ENCODE assay signal across 15 mouse cellular contexts in genomic region chr9:46504133-46504416, GRCm38 (mm10).
A peak's percentile ranks its signal among the peaks of the same experiment; 100 is the strongest.
DNase-seq lines count a peak whose midpoint lies in the region; ATAC-seq and TF ChIP-seq lines count a peak whose summit lies in the region.
"Had no signal": no experiment of that assay in that cellular context is flagged by ENCODE, and none has a peak within 500 bp of the region (broad histone marks: within the 10 kb centered on the region; RNA-seq: fewer than 3 reads in every experiment).

No protein-coding gene starts in this region.

- H3K36me3 ChIP-seq in midbrain, embryonic 12.5 days: no peaks in the 10 kb centered on the region
- H3K36me3 ChIP-seq in midbrain, postnatal 0 days (ENCODE audit: insufficient read depth, low read length): no peaks in the 10 kb centered on the region
- no peaks in the 10 kb centered on the region for H3K36me3 ChIP-seq in forebrain, postnatal 0 days (ENCODE audit: insufficient read depth)
- no peaks in the 10 kb centered on the region for H3K36me3 ChIP-seq in hindbrain, postnatal 0 days (ENCODE audit: insufficient read depth, low read length)
- H3K36me3 ChIP-seq: embryonic facial prominence, embryonic 12.5 days; heart, embryonic 15.5 days had no signal

- H3K4me3 ChIP-seq in midbrain, embryonic 12.5 days: no peak overlapping the region
- H3K4me3 ChIP-seq in midbrain, postnatal 0 days (ENCODE audit: low read depth, low read length): no peak overlapping the region
- no peak overlapping the region for H3K4me3 ChIP-seq in forebrain, postnatal 0 days (ENCODE audit: low read depth, low read length)
- no peak overlapping the region for H3K4me3 ChIP-seq in hindbrain, postnatal 0 days (ENCODE audit: low read length)
- H3K4me3 ChIP-seq: embryonic facial prominence, embryonic 12.5 days; heart, embryonic 15.5 days had no signal

- DNase-seq in midbrain, postnatal 0 days (ENCODE audit: low spot score): no peak
- no peak for DNase-seq in forebrain, postnatal 0 days
- DNase-seq in hindbrain, postnatal 0 days (ENCODE audit: low spot score): peak; percentile 37
- DNase-seq in liver: no peak
- no peak for DNase-seq in embryo, embryonic 9.5 days (ENCODE audit: extremely low spot score)
- DNase-seq: adrenal gland, postnatal 10 days; cerebellum, adult 18-20 months; kidney, adult 11 months; kidney, postnatal 4 days; lung, postnatal 14 days; retina, postnatal 1 day had no signal

- no peak for TF ChIP-seq CTCF in midbrain, postnatal 0 days (IDR thresholded peaks at IDR 0.05)
- no peak for TF ChIP-seq CTCF in forebrain, postnatal 0 days (IDR thresholded peaks at IDR 0.05; ENCODE audit: low read depth)
- no peak for TF ChIP-seq CTCF in hindbrain, postnatal 0 days (IDR thresholded peaks at IDR 0.05; ENCODE audit: low read depth)

- 0 out of 2 replicates have a peak overlapping the region, but pooled peaks have one; percentile 4 for H3K4me2 ChIP-seq in midbrain, embryonic 12.5 days (replicated peaks)
- H3K4me2 ChIP-seq in midbrain, postnatal 0 days (ENCODE audit: low read depth, low read length, poor library complexity, severe bottlenecking): no peak overlapping the region
- H3K4me2 ChIP-seq in forebrain, postnatal 0 days (ENCODE audit: low read depth): no peak overlapping the region
- no peak overlapping the region for H3K4me2 ChIP-seq in hindbrain, postnatal 0 days (ENCODE audit: low read depth, low read length)
- H3K4me2 ChIP-seq: embryonic facial prominence, embryonic 12.5 days; heart, embryonic 15.5 days had no signal

- ATAC-seq in midbrain, embryonic 12.5 days (ENCODE audit: low FRiP score, low read depth): no peak
- no peak for ATAC-seq in midbrain, postnatal 0 days (ENCODE audit: low FRiP score)
- 0 out of 2 replicates have a peak, but pooled peaks have one; percentile 12 for ATAC-seq in forebrain, postnatal 0 days
- no peak for ATAC-seq in hindbrain, postnatal 0 days
- no peak for ATAC-seq in megakaryocyte progenitor cell, adult 5-6 weeks (replicated peaks; ENCODE audit: poor library complexity)

- WGBS in midbrain, embryonic 12.5 days: 35% methylated on average over 3 of the region's 3 CpGs
- WGBS in midbrain, postnatal 0 days: 30% methylated on average over 3 of the region's 3 CpGs
- WGBS in forebrain, postnatal 0 days: 24% methylated on average over 3 of the region's 3 CpGs
- WGBS in hindbrain, postnatal 0 days: 16% methylated on average over 3 of the region's 3 CpGs

- peaks cover 21% of the 10 kb centered on the region for H3K4me1 ChIP-seq in midbrain, embryonic 12.5 days
- peaks cover 9% of the 10 kb centered on the region; the same call in 1 of the 2 replicates for H3K4me1 ChIP-seq in midbrain, postnatal 0 days (ENCODE audit: insufficient read depth, low read length)
- peaks cover 7% of the 10 kb centered on the region for H3K4me1 ChIP-seq in forebrain, postnatal 0 days (ENCODE audit: insufficient read depth)
- peaks cover 2% of the 10 kb centered on the region; the same call in 1 of the 2 replicates for H3K4me1 ChIP-seq in hindbrain, postnatal 0 days (ENCODE audit: insufficient read depth, low read length)
- H3K4me1 ChIP-seq: embryonic facial prominence, embryonic 12.5 days; heart, embryonic 15.5 days had no signal

- no peak overlapping the region for H3K9ac ChIP-seq in midbrain, embryonic 12.5 days (replicated peaks)
- no peak overlapping the region for H3K9ac ChIP-seq in midbrain, postnatal 0 days (replicated peaks; ENCODE audit: low read length, poor library complexity, severe bottlenecking)
- H3K9ac ChIP-seq in forebrain, postnatal 0 days: no peak overlapping the region
- H3K9ac ChIP-seq in hindbrain, postnatal 0 days (replicated peaks; ENCODE audit: low read length): no peak overlapping the region
- H3K9ac ChIP-seq: embryonic facial prominence, embryonic 12.5 days; heart, embryonic 15.5 days had no signal

- H3K27ac ChIP-seq in midbrain, embryonic 12.5 days (replicated peaks): 0 out of 2 replicates have a peak overlapping the region, but pooled peaks have one; percentile 25
- H3K27ac ChIP-seq in midbrain, postnatal 0 days (ENCODE audit: low read depth, low read length): no peak overlapping the region
- H3K27ac ChIP-seq in forebrain, postnatal 0 days (ENCODE audit: low read depth, low read length): no peak overlapping the region
- H3K27ac ChIP-seq in hindbrain, postnatal 0 days: no peak overlapping the region
- H3K27ac ChIP-seq: embryonic facial prominence, embryonic 12.5 days; heart, embryonic 15.5 days had no signal

- no peaks in the 10 kb centered on the region for H3K9me3 ChIP-seq in midbrain, embryonic 12.5 days
- no peaks in the 10 kb centered on the region for H3K9me3 ChIP-seq in midbrain, postnatal 0 days (ENCODE audit: low read length)
- H3K9me3 ChIP-seq in forebrain, postnatal 0 days (ENCODE audit: low read length): no peaks in the 10 kb centered on the region
- H3K9me3 ChIP-seq in hindbrain, postnatal 0 days (ENCODE audit: low read length): no peaks in the 10 kb centered on the region
- H3K9me3 ChIP-seq: embryonic facial prominence, embryonic 12.5 days; heart, embryonic 15.5 days had no signal

- H3K27me3 ChIP-seq in midbrain, embryonic 12.5 days: peaks cover 10% of the 10 kb centered on the region; the same call in 1 of the 2 replicates
- peaks cover 3% of the 10 kb centered on the region; the same call in 1 of the 2 replicates for H3K27me3 ChIP-seq in midbrain, postnatal 0 days (ENCODE audit: insufficient read depth, low read length)
- no peaks in the 10 kb centered on the region for H3K27me3 ChIP-seq in forebrain, postnatal 0 days (ENCODE audit: insufficient read depth, low read length)
- H3K27me3 ChIP-seq in hindbrain, postnatal 0 days (ENCODE audit: insufficient read depth, low read length): no peaks in the 10 kb centered on the region
- H3K27me3 ChIP-seq: embryonic facial prominence, embryonic 12.5 days had no signal
